Mouse (Mus musculus) CD4-positive, CD25-positive, alpha-beta regulatory T cell, adult 2 months (primary cell): Measurements from ENCODE around the gene Fbxw7.
A peak's percentile ranks its signal among the peaks of the same experiment; 100 is the strongest.

ENCODE experiments used
- DNase-seq: peaks from one replicate; pipeline ENCODE4 v3.0.0-alpha.2; 2012; ENCODE audit warnings: low read depth, low spot score

Fbxw7 gene

GRCm38 (mm10) chr3:84949387-84949786 is 134.3 kb downstream of the Fbxw7 start:
- no peak for DNase-seq

GRCm38 (mm10) chr3:84951698-84952097 is 136.6 kb downstream of the Fbxw7 start:
- no peak for DNase-seq

- no peak for DNase-seq
Measured at GRCm38 (mm10) chr3:84952135-84952534, 137.1 kb downstream of the Fbxw7 start.

- DNase-seq = no peak
Measured at GRCm38 (mm10) chr3:84952585-84953187, 137.6 kb downstream of the Fbxw7 start.

GRCm38 (mm10) chr3:84955011-84955775 is 140.1 kb downstream of the Fbxw7 start:
- no peak for DNase-seq

GRCm38 (mm10) chr3:84955857-84956256 is 140.8 kb downstream of the Fbxw7 start:
- no peak for DNase-seq

- DNase-seq = no peak
Measured at GRCm38 (mm10) chr3:84965156-84965555, 150.1 kb downstream of the Fbxw7 start.

GRCm38 (mm10) chr3:84967364-84967763 is 152.3 kb downstream of the Fbxw7 start:
- DNase-seq = no peak

GRCm38 (mm10) chr3:84971561-84971960 is 156.5 kb downstream of the Fbxw7 start:
- DNase-seq = no peak

- DNase-seq = no peak
Measured at GRCm38 (mm10) chr3:84972881-84973280, 157.8 kb downstream of the Fbxw7 start.

- DNase-seq = no peak
Measured at GRCm38 (mm10) chr3:84974193-84974592, 159.1 kb downstream of the Fbxw7 start.

- no peak for DNase-seq
Measured at GRCm38 (mm10) chr3:84978676-84979075, 163.6 kb downstream of the Fbxw7 start.

- DNase-seq = no peak
Measured at GRCm38 (mm10) chr3:84980158-84980557, 165.1 kb downstream of the Fbxw7 start.

- DNase-seq = no peak
Measured at GRCm38 (mm10) chr3:84982688-84983087, 167.6 kb downstream of the Fbxw7 start.

- DNase-seq = no peak
Measured at GRCm38 (mm10) chr3:84985121-84985625, 170.1 kb downstream of the Fbxw7 start.

GRCm38 (mm10) chr3:84988880-84989279 is 173.8 kb downstream of the Fbxw7 start:
- no peak for DNase-seq

- no peak for DNase-seq
Measured at GRCm38 (mm10) chr3:85005257-85005656, 190.2 kb downstream of the Fbxw7 start.

- DNase-seq = no peak
Measured at GRCm38 (mm10) chr3:85012889-85013288, 197.8 kb downstream of the Fbxw7 start.

- no peak for DNase-seq
Measured at GRCm38 (mm10) chr3:85015667-85016066, 200.6 kb downstream of the Fbxw7 start.

- DNase-seq = no peak
Measured at GRCm38 (mm10) chr3:85020137-85020536, 205.1 kb downstream of the Fbxw7 start.

- no peak for DNase-seq
Measured at GRCm38 (mm10) chr3:85021816-85022215, 206.7 kb downstream of the Fbxw7 start.

GRCm38 (mm10) chr3:85022800-85023199 is 207.7 kb downstream of the Fbxw7 start:
- peak; percentile 4 for DNase-seq

- no peak for DNase-seq
Measured at GRCm38 (mm10) chr3:85024237-85024636, 209.2 kb downstream of the Fbxw7 start.
